Mouse (Mus musculus): ENCODE measurements around the gene Tln2. TPM values are rescaled to one million over a fixed set of nuclear protein-coding genes. Genes with fewer than 3 reads are reported as not detected.

Tln2 gene
- polyA plus RNA-seq, 1 experiment: 17.0 TPM

DNA sequence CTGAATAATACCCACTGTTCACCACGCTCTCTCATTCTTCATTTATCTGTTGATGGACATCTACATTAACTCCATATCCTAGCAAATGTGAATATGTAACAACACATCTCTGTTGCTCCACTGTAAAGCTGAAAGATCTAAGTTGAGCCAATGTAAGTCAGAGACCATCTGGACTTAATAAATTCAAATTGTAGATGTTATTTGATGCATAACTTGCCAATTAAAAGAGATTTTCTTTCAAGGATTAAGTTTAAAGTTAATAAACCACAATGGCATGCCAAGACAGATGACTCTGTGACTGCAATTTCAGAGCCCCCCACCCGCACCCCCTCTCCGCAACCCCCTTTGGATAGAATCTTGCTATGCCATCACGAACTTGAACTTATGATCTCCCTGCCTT is 386.3 kb downstream of the Tln2 start:
- Histone ChIP-seq H3K27me3 (ENCODE audit: control insufficient read depth, insufficient read depth, low read length, poor library complexity, severe bottlenecking) (no peaks in the 10 kb centered on the region), H3K36me3 (ENCODE audit: control insufficient read depth, insufficient read depth, low read length, poor library complexity, severe bottlenecking) (no peaks in the 10 kb centered on the region), H3K9ac (ENCODE audit: low read depth, poor library complexity, severe bottlenecking) (no peak overlapping the region), H3K4me1 (ENCODE audit: control insufficient read depth, insufficient read depth, low read length) (no peaks in the 10 kb centered on the region), H3K27ac (ENCODE audit: insufficient read depth, low read length) (no peak overlapping the region), H3K9me3 (replicated peaks; ENCODE audit: control insufficient read depth, insufficient read depth, low read length, poor library complexity, severe bottlenecking) (peaks cover 6% of the 10 kb centered on the region), H3K4me3 (ENCODE audit: low read depth, low read length) (no peak overlapping the region)
- TF ChIP-seq POLR2A (IDR thresholded peaks at IDR 0.05; ENCODE audit: insufficient read depth, low read length) (no peak), CTCF (IDR thresholded peaks at IDR 0.05; ENCODE audit: low read depth, low read length) (no peak), EP300 (IDR thresholded peaks at IDR 0.05; ENCODE audit: insufficient read depth, low read depth, low read length) (no peak)

DNA sequence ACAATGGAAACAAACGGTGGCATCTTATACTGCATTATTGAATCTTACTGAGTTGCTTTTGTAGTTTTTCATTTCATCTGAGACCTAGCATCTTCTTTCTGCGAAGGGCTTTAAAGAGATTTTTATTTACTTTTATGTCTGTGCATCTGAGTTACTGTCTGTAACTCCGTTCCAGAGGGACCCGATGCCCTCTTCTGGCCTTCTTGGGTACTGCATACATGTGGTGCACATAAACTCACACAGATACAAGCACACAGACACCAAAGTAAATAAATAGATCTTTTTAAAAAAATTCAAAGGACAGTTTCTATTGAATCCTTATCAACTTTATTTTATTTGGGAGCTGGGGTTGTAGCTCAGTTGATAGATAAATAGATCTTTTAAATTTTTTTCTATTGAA is 388.1 kb downstream of the Tln2 start:
- no peak overlapping the region for H3K4me3 ChIP-seq (ENCODE audit: low read depth, low read length)

DNA sequence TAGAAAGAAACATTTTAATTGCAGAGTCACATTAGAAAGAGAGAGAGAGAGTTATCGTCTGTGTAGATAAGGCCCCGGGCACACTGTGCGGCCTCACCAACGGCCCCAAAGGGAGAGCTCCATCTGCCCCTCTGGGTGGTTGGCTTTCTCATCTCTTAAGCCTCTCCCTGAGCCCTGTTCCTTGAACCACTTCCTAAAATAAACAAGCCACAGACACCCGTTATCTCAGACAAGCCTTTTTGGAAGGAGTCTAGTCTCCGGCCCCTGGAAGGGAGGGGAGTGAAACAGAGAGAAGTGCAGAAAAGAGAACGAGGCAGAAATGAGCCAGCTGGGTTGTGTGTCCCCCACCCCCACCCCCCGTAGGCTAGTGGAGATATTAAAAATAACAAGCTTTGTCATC is 388.7 kb downstream of the Tln2 start:
- H3K4me3 ChIP-seq (ENCODE audit: low read depth, low read length): no peak overlapping the region
- H3K4me1 ChIP-seq (ENCODE audit: control insufficient read depth, insufficient read depth, low read length): no peaks in the 10 kb centered on the region
- no peak overlapping the region for H3K27ac ChIP-seq (ENCODE audit: insufficient read depth, low read length)
- no peak overlapping the region for H3K9ac ChIP-seq (ENCODE audit: low read depth, poor library complexity, severe bottlenecking)
- TF ChIP-seq EP300 (IDR thresholded peaks at IDR 0.05; ENCODE audit: insufficient read depth, low read depth, low read length): no peak
- no peak for TF ChIP-seq POLR2A (IDR thresholded peaks at IDR 0.05; ENCODE audit: insufficient read depth, low read length)
- TF ChIP-seq CTCF (IDR thresholded peaks at IDR 0.05; ENCODE audit: low read depth, low read length): no peak
- peaks cover 6% of the 10 kb centered on the region for H3K9me3 ChIP-seq (replicated peaks; ENCODE audit: control insufficient read depth, insufficient read depth, low read length, poor library complexity, severe bottlenecking)
- H3K27me3 ChIP-seq (ENCODE audit: control insufficient read depth, insufficient read depth, low read length, poor library complexity, severe bottlenecking): no peaks in the 10 kb centered on the region
- H3K36me3 ChIP-seq (ENCODE audit: control insufficient read depth, insufficient read depth, low read length, poor library complexity, severe bottlenecking): no peaks in the 10 kb centered on the region

More for the DNA sequence above, 388.1 kb downstream of the Tln2 start:
- H3K27me3 ChIP-seq (ENCODE audit: control insufficient read depth, insufficient read depth, low read length, poor library complexity, severe bottlenecking): no peaks in the 10 kb centered on the region
- TF ChIP-seq CTCF (IDR thresholded peaks at IDR 0.05; ENCODE audit: low read depth, low read length) (no peak), POLR2A (IDR thresholded peaks at IDR 0.05; ENCODE audit: insufficient read depth, low read length) (no peak), EP300 (IDR thresholded peaks at IDR 0.05; ENCODE audit: insufficient read depth, low read depth, low read length) (no peak)
- peaks cover 6% of the 10 kb centered on the region for H3K9me3 ChIP-seq (replicated peaks; ENCODE audit: control insufficient read depth, insufficient read depth, low read length, poor library complexity, severe bottlenecking)
- no peaks in the 10 kb centered on the region for H3K36me3 ChIP-seq (ENCODE audit: control insufficient read depth, insufficient read depth, low read length, poor library complexity, severe bottlenecking)
- no peak overlapping the region for H3K9ac ChIP-seq (ENCODE audit: low read depth, poor library complexity, severe bottlenecking)
- no peaks in the 10 kb centered on the region for H3K4me1 ChIP-seq (ENCODE audit: control insufficient read depth, insufficient read depth, low read length)
- H3K27ac ChIP-seq (ENCODE audit: insufficient read depth, low read length): no peak overlapping the region

DNA sequence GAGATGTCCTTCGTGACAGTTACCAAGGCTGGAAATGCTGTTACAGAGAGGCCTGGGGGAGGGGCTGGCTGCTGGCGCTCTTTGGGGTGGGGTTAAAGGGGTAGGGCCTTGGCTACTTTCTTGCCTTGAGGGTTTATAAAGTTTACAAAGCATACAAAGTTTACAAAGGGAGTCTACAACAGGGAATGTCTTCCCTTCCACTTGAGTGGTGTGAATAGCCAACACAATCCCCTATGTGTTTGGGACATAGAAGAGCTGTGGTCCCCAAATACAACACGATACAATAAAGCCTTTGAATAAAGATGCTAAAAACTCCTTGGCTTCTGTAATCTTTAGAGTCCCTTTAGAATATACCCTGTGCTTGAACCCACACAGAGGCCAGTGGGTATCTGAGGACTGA is 389.5 kb downstream of the Tln2 start:
- TF ChIP-seq POLR2A (IDR thresholded peaks at IDR 0.05; ENCODE audit: insufficient read depth, low read length) (no peak), EP300 (IDR thresholded peaks at IDR 0.05; ENCODE audit: insufficient read depth, low read depth, low read length) (no peak)
- H3K27ac ChIP-seq (ENCODE audit: insufficient read depth, low read length): no peak overlapping the region
- H3K36me3 ChIP-seq (ENCODE audit: control insufficient read depth, insufficient read depth, low read length, poor library complexity, severe bottlenecking): no peaks in the 10 kb centered on the region
- H3K4me3 ChIP-seq (ENCODE audit: low read depth, low read length): no peak overlapping the region
- peaks cover 6% of the 10 kb centered on the region for H3K9me3 ChIP-seq (replicated peaks; ENCODE audit: control insufficient read depth, insufficient read depth, low read length, poor library complexity, severe bottlenecking)
- no peaks in the 10 kb centered on the region for H3K27me3 ChIP-seq (ENCODE audit: control insufficient read depth, insufficient read depth, low read length, poor library complexity, severe bottlenecking)
- H3K9ac ChIP-seq (ENCODE audit: low read depth, poor library complexity, severe bottlenecking): no peak overlapping the region
- no peaks in the 10 kb centered on the region for H3K4me1 ChIP-seq (ENCODE audit: control insufficient read depth, insufficient read depth, low read length)

Other genes with a start within 250 kb of the Tln2 start
- 0.50 TPM in 1 of 2 replicates, not detected in the other for gene C2cd4b, start 199.7 kb upstream of the Tln2 start, polyA plus RNA-seq (2011; ENCODE audit: insufficient read depth, insufficient read length, low read depth, missing spikeins)

All from ES-Bruce4 (cell line).